Mouse (Mus musculus) right cerebral cortex, postnatal 4 days (tissue): Measurements from ENCODE around the gene Exoc3l.
A peak's percentile ranks its signal among the peaks of the same experiment; 100 is the strongest.

Source experiments
- DNase-seq: peaks from one replicate; pipeline ENCODE4 v3.0.0-alpha.2; 2022

Exoc3l gene

GRCm38 (mm10) chr8:105295895-105296573 is at the start of gene Exoc3l:
TSS of gene Exoc3l (minus strand) at chr8:105296101.
- DNase-seq, result no peak

- DNase-seq, result no peak
These were observed 49.4 kb upstream of the Exoc3l start for GRCm38 (mm10) chr8:105345061-105345975.

GRCm38 (mm10) chr8:105343791-105344574 is 48.1 kb upstream of the Exoc3l start:
- no peak for DNase-seq

- no peak for DNase-seq
These were observed 46.9 kb upstream of the Exoc3l start for GRCm38 (mm10) chr8:105342768-105343167.

- DNase-seq, result no peak
These were observed 45.5 kb upstream of the Exoc3l start for GRCm38 (mm10) chr8:105341399-105341798.

- DNase-seq, result no peak
These were observed 44.2 kb upstream of the Exoc3l start for GRCm38 (mm10) chr8:105339886-105340635.

- DNase-seq, result no peak
These were observed 43.1 kb upstream of the Exoc3l start for GRCm38 (mm10) chr8:105338992-105339391.

GRCm38 (mm10) chr8:105336373-105337130 is 40.7 kb upstream of the Exoc3l start:
- no peak for DNase-seq

GRCm38 (mm10) chr8:105332523-105332922 is 36.6 kb upstream of the Exoc3l start:
- no peak for DNase-seq

- DNase-seq, result no peak
These were observed 36.0 kb upstream of the Exoc3l start for GRCm38 (mm10) chr8:105331931-105332330.

- no peak for DNase-seq
These were observed 35.6 kb upstream of the Exoc3l start for GRCm38 (mm10) chr8:105331469-105331868.

- no peak for DNase-seq
These were observed 34.4 kb upstream of the Exoc3l start for GRCm38 (mm10) chr8:105330325-105330724.

GRCm38 (mm10) chr8:105326968-105327367 is 31.1 kb upstream of the Exoc3l start:
- no peak for DNase-seq

GRCm38 (mm10) chr8:105326141-105326672 is 30.3 kb upstream of the Exoc3l start, which contains the start of the genes Lrrc29 and Tmem208:
TSS of gene Lrrc29 (minus strand) at chr8:105326278.
TSS of gene Tmem208 (plus strand) at chr8:105326354.
- DNase-seq, result peak; percentile 97

- peak; percentile 54 for DNase-seq
These were observed 29.8 kb upstream of the Exoc3l start for GRCm38 (mm10) chr8:105325641-105326093.

- no peak for DNase-seq
These were observed 27.3 kb upstream of the Exoc3l start for GRCm38 (mm10) chr8:105323183-105323582.

- DNase-seq, result no peak
These were observed 22.8 kb upstream of the Exoc3l start for GRCm38 (mm10) chr8:105318662-105319190.

- no peak for DNase-seq
These were observed 22.0 kb upstream of the Exoc3l start for GRCm38 (mm10) chr8:105317941-105318340.

- no peak for DNase-seq
These were observed 19.3 kb upstream of the Exoc3l start for GRCm38 (mm10) chr8:105315073-105315769.
